Mouse (Mus musculus) retina, postnatal 1 day (tissue): ENCODE measurements around the gene March6.
A peak's percentile ranks its signal among the peaks of the same experiment; 100 is the strongest.

Experiments
- DNase-seq: peaks from one replicate; pipeline ENCODE4 v3.0.0-alpha.2; 2012

Gene March6

DNA sequence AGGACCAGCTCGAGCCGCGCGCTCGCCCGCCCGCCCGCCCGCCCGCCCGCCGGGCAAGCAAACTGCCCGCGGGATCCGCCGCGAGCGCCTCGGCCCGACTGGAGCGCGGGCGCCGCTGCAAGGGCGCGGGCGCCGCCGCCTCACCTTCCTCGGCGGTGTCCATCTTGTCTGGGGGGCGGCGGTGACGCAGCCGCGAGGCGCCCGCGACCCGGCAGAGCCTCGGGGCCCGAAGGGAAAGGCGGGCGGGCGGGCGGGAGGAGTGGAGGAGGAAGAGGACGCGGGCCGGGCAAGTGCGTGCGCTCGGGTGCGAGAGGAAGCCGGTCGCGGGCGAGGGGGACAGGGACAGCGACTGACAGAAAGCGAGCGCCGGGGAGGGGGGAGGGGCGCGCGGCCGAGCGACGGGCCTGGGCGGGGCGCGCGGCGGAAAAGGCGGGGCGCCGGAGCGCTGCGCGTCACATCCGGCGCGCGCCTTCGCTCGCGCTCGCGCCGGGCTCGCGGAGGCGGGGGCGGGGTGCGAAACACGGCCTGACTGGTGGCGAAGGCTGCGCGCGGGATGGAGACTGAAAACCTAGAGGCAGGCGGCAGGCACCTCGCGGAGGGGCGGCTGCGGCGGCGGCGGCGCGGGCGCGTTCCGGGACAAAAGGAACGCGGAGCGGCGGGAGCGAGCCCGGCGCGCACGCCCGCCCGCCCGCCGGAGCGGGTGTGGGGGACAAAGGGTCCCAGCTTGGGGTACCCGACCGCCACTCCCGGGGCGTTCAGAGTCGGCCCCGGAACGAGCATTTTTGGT lies at the start of gene March6:
Gene March6 (minus strand): TSS at position 395 of the 787 bp plus-strand sequence.
- peak; percentile 95 for DNase-seq

- DNase-seq, result no peak
Observed at GRCm38 (mm10) chr15:31576076-31576475, 45.2 kb upstream of the March6 start.

DNA sequence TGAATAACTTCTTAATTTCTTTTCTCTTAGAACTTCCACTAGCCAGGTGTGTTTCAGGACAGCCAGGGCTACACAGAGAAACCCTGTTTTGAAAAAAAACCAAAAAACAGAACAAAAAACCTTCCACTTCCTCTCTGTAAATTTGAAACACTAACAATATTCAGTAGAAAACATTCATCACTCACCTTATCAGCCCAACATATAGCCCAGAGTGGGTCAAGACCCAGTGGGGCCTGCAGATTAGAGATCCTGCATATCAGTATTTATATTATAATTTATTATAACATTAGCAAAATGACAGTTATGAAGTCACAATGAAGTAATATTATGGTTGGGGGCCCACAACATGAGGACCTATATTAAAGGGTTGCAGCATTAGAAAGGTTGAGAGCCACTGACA lies 42.8 kb upstream of the March6 start:
- no peak for DNase-seq

DNA sequence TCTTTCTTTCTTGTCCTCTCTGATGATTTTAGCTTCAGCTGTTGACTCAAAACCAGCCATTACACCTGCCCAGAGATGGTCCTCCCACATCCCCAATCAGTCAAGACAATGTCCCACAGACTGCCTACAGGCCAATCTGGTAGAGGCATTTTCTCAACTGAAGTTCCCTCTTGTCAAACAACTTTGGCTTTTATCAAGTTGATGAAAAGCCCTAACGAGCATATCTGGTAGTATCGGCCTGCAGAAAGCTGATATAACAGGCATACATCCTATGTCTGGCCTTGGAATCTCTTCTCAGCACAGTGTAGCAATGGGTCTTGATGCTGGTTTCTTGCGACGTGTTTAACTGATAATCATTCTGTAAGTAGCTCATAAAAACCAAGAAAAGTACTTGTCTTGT lies 42.4 kb upstream of the March6 start:
- no peak for DNase-seq

- no peak for DNase-seq
Observed at GRCm38 (mm10) chr15:31571906-31572722, 41.3 kb upstream of the March6 start.

- no peak for DNase-seq
Observed at GRCm38 (mm10) chr15:31570959-31571358, 40.1 kb upstream of the March6 start.

GRCm38 (mm10) chr15:31569325-31570022 lies 38.6 kb upstream of the March6 start:
- DNase-seq, result no peak

GRCm38 (mm10) chr15:31568581-31568996 lies 37.7 kb upstream of the March6 start:
- peak; percentile 52 for DNase-seq

- DNase-seq, result no peak
Observed at GRCm38 (mm10) chr15:31567431-31567830, 36.6 kb upstream of the March6 start.

DNA sequence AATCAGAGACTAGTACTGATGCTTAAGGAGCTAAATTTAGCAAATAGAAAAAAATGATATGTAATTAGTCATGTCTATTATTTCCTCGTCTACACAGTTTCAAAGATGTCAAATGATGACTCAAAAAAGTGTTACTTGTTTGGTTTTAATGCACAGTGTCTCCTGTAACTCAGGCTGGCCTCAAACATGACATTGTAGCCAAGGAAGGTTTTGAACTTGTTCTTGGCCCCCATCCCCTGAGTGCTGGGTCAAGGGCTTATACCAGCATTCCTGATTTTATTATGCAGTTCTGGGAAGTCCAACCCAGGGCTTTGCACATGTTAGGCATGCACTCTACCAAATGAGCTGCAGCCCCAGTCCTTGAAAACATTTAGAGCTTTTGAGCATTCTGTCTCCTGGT lies 34.9 kb upstream of the March6 start:
- no peak for DNase-seq

DNA sequence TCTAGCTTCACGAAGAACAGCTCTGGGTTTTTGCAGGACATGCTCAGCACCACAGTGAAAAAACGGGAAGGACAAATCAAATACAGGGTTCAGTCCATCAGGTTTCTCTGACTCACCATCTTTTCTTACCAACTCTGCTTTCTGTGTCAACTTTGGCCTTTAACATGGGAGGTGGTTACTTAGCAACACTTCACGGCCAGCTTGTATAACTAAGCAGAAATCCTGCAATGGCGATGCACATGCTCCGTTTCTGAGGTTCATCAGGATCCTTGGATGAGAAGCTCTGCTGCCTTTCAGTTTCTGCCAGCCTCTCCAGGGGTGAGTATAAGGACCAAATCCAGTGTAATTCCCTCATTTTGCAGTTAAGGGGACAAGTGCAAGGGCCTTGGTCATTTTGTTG lies 34.3 kb upstream of the March6 start, which contains the start of gene Cmbl:
Gene Cmbl (plus strand): TSS at position 206 of the 400 bp plus-strand sequence.
- no peak for DNase-seq

- no peak for DNase-seq
Observed at GRCm38 (mm10) chr15:31563577-31564546, 33.0 kb upstream of the March6 start.

DNA sequence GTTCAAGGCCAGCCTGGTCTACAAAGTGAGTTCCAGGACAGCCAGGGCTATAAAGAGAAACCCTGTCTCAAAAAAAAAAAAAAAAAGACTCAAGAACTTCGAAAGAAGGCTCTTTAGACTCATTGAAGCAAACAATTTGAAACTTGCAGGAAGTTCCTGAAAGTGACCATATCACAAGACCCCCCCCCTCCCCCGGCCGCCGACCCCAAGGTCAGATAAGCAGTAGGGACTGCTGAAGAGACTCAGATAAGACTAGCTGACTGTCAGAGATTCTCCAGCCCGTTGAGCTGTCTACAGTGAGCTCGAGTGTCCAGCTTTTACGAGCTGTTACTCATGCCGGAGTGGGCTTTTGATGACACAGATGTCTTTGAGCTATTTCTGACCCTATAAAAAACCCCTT lies 32.0 kb upstream of the March6 start:
- no peak for DNase-seq

DNA sequence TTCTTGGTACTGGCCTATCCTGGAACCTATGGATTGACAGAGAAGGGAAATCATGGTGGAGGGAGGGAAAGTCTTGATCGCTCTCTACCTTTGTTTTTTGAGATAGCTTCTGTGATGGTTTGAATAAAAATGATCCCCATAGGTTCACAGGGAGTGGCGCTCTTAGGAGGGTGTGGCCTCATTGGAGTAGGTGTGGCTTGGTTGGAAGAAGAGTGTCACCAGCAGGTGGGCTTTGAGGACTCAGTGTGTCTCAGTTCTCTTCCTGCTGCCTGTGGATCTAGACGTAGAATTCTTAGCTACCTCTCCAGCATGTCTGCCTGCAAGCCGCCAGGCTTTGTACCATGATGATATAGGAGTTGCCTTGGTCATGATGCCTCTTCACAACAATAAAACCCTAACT lies 31.1 kb upstream of the March6 start:
- no peak for DNase-seq

- no peak for DNase-seq
Observed at GRCm38 (mm10) chr15:31561390-31561789, 30.5 kb upstream of the March6 start.

- DNase-seq, result no peak
Observed at GRCm38 (mm10) chr15:31554855-31555254, 24.0 kb upstream of the March6 start.

DNA sequence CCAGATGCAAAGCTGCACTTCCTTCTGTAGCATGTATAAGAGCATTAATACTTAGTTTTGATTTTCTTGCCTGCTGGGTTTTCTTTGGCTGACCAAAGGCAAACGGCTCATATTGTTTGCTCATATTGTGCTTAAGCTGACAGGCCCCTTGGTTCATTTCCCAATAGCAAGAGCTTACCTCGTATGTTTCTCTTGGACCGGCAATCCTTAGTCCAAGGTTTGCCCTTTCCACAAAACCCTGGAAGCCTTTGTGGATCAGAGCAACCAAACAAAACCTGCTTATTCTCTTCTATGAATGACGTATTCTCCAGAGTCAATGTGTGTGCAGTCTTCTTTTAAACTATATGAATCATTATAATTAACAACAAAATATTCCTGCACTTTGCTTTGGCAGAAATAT lies 19.5 kb upstream of the March6 start:
- no peak for DNase-seq

DNA sequence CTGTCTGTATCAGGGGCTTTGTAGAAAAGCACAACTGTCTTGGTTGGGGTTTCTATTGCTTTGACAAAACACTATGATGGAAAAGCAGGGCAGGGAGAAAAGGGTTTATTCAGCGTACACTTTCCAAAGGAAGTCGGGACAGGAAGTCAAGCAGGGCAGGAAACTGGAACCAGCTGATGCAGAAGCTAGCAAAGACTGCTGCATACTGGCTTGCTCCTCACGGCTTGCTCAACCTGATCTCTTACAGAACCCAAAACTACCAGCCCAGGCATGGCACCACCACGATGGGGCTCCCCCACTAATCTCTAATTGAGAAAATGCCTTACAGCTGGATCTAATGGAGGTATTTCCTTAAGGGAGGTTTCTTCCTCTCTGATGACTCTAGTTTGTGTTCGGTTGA lies 16.6 kb upstream of the March6 start:
- DNase-seq, result no peak

GRCm38 (mm10) chr15:31546291-31546690 lies 15.4 kb upstream of the March6 start:
- no peak for DNase-seq

- no peak for DNase-seq
Observed at GRCm38 (mm10) chr15:31545058-31545457, 14.2 kb upstream of the March6 start.

- peak; percentile 27 for DNase-seq
Observed at GRCm38 (mm10) chr15:31543246-31543645, 12.4 kb upstream of the March6 start.
